Mouse (Mus musculus): ENCODE results near the gene Serac1. TPM values are rescaled to one million over a fixed set of nuclear protein-coding genes. Genes with fewer than 3 reads are reported as not detected.

Gene Serac1
- polyA plus RNA-seq, 1 experiment from 2014 or later, result 13.6 TPM

- no peak overlapping the region for H3K4me3 ChIP-seq (replicated peaks; ENCODE audit: low read length)
- H3K27ac ChIP-seq, result no peak overlapping the region
- no peak overlapping the region for H3K4me2 ChIP-seq (replicated peaks)
- H3K9me3 ChIP-seq (ENCODE audit: control insufficient read depth, low read length), result no peaks in the 10 kb centered on the region
- no peaks in the 10 kb centered on the region for H3K27me3 ChIP-seq (ENCODE audit: control insufficient read depth, insufficient read depth, low read length)
- H3K9ac ChIP-seq, result no peak overlapping the region
- ATAC-seq (ENCODE audit: low FRiP score) (no peak), DNase-seq (ENCODE audit: low spot score) (no peak)
- no peaks in the 10 kb centered on the region; the same call in 1 of the 2 replicates for H3K4me1 ChIP-seq (replicated peaks; ENCODE audit: control insufficient read depth, insufficient read depth, low read length)
- 73% methylated on average over 3 of the region's 3 CpGs for WGBS
- H3K36me3 ChIP-seq (replicated peaks; ENCODE audit: control insufficient read depth, insufficient read depth), result no peaks in the 10 kb centered on the region
Observed at GRCm38 (mm10) chr17:5993581-5994260, 85.8 kb downstream of the Serac1 start.

- no peak overlapping the region for H3K9ac ChIP-seq
- DNase-seq (ENCODE audit: low spot score), result no peak
- no peak overlapping the region for H3K4me2 ChIP-seq (replicated peaks)
- H3K4me3 ChIP-seq (replicated peaks; ENCODE audit: low read length), result no peak overlapping the region
- no peaks in the 10 kb centered on the region for H3K36me3 ChIP-seq (replicated peaks; ENCODE audit: control insufficient read depth, insufficient read depth)
- no peak overlapping the region for H3K27ac ChIP-seq
- peaks cover 2% of the 10 kb centered on the region; the same call in 1 of the 2 replicates for H3K4me1 ChIP-seq (replicated peaks; ENCODE audit: control insufficient read depth, insufficient read depth, low read length)
- no peaks in the 10 kb centered on the region for H3K9me3 ChIP-seq (ENCODE audit: control insufficient read depth, low read length)
- no peak for ATAC-seq (ENCODE audit: low FRiP score)
- WGBS, result 70% methylated on average over 5 of the region's 5 CpGs
- no peaks in the 10 kb centered on the region for H3K27me3 ChIP-seq (ENCODE audit: control insufficient read depth, insufficient read depth, low read length)
Observed at GRCm38 (mm10) chr17:5992866-5993580, 86.5 kb downstream of the Serac1 start.

Other genes with a start within 250 kb of the Serac1 start
- 9.4 and 10.8 TPM in 2 replicates for gene Snx9, start 238.4 kb downstream of the Serac1 start, polyA plus RNA-seq (2014; fragmentation: Nextera tagmentation; extraction: Ambion mirVana)
- gene Synj2, start 138.5 kb downstream of the Serac1 start, polyA plus RNA-seq (2014; fragmentation: Nextera tagmentation; extraction: Ambion mirVana), result 1.3 and 1.9 TPM in 2 replicates
- gene Gtf2h5, start within 50 bp of the Serac1 start, polyA plus RNA-seq (2014; fragmentation: Nextera tagmentation; extraction: Ambion mirVana), result 204 and 214 TPM in 2 replicates
- 164 and 177 TPM in 2 replicates for gene Tulp4, start 26.7 kb upstream of the Serac1 start, polyA plus RNA-seq (2014; fragmentation: Nextera tagmentation; extraction: Ambion mirVana)
- gene Tmem181a, start 177.1 kb upstream of the Serac1 start, polyA plus RNA-seq (2014; fragmentation: Nextera tagmentation; extraction: Ambion mirVana), result 59.6 and 67.4 TPM in 2 replicates
- 51.3 and 51.5 TPM in 2 replicates for gene Dynlt1a, start 237.8 kb upstream of the Serac1 start, polyA plus RNA-seq (2014; fragmentation: Nextera tagmentation; extraction: Ambion mirVana)

Measured in hindbrain, embryonic 14.5 days (tissue).